ENCODE assay signal across 12 mouse cellular contexts in the genomic region with DNA sequence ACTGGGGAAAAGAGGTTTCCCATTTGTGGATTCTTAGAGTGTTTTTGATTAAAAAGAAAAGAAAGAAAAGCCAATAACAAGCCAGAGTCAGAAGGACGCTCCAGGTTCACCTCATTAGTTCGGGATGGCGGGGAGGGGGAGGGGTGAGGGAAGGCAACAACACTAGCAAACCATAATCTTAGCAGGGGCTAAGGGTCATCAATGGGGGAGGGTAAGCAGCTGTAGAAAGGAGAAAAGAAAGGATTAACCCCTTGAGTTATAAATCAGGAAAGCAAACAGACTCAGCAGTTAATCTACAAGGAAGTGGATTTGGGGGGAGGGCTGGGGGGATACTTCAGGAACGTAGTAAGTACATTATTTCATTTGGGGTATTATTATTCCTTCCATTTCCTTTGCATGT. TPM values are rescaled to one million over a fixed set of nuclear protein-coding genes. Genes with fewer than 3 reads are reported as not detected.
DNase-seq lines count a peak whose midpoint lies in the region; ATAC-seq and TF ChIP-seq lines count a peak whose summit lies in the region.
"Had no signal": no experiment of that assay in that cellular context is flagged by ENCODE, and none has a peak within 500 bp of the region (broad histone marks: within the 10 kb centered on the region; RNA-seq: fewer than 3 reads in every experiment).

No protein-coding gene starts in this region.

- no peaks in the 10 kb centered on the region for H3K79me2 ChIP-seq in myocyte (ENCODE audit: control insufficient read depth, insufficient read depth)

- H3K27ac ChIP-seq in forebrain, embryonic 10.5 days: 0 out of 2 replicates have a peak overlapping the region, but pooled peaks have one; percentile 31
- H3K27ac ChIP-seq in forebrain, embryonic 13.5 days: no peak overlapping the region
- no peak overlapping the region for H3K27ac ChIP-seq in left cerebral cortex, adult 2 months
- no peak overlapping the region for H3K27ac ChIP-seq in embryonic facial prominence, embryonic 14.5 days (replicated peaks; ENCODE audit: low read depth, low read length)

- H3K4me1 ChIP-seq in forebrain, embryonic 10.5 days: peaks cover 19% of the 10 kb centered on the region
- no peaks in the 10 kb centered on the region for H3K4me1 ChIP-seq in forebrain, embryonic 13.5 days
- H3K4me1 ChIP-seq in embryonic facial prominence, embryonic 14.5 days (ENCODE audit: control insufficient read depth, insufficient read depth, low read length): no peaks in the 10 kb centered on the region

- H3K9me3 ChIP-seq in forebrain, embryonic 10.5 days: no peaks in the 10 kb centered on the region
- H3K9me3 ChIP-seq in forebrain, embryonic 13.5 days (replicated peaks): no peaks in the 10 kb centered on the region
- no peaks in the 10 kb centered on the region for H3K9me3 ChIP-seq in embryonic facial prominence, embryonic 14.5 days (ENCODE audit: control insufficient read depth, low read length)

- DNase-seq in forebrain, embryonic 10.5 days (ENCODE audit: extremely low spot score, low spot score): no peak
- no peak for DNase-seq in left cerebral cortex, adult 2 months (ENCODE audit: extremely low spot score in 1 of 2, low spot score in 2 of 2)
- no peak for DNase-seq in left cerebral cortex, postnatal 25 days (ENCODE audit: low spot score in 2 of 2)
- no peak for DNase-seq in embryonic facial prominence, embryonic 14.5 days (ENCODE audit: low spot score)
- DNase-seq in left cerebral cortex, adult 11 months (ENCODE audit: low spot score): no peak
- DNase-seq in thymus, postnatal 4 days: no peak
- DNase-seq: right cerebral cortex, postnatal 14 days had no signal

- no peak for TF ChIP-seq CTCF in left cerebral cortex, adult 2 months (IDR thresholded peaks at IDR 0.05)

- peaks cover 35% of the 10 kb centered on the region for H3K27me3 ChIP-seq in forebrain, embryonic 10.5 days (ENCODE audit: poor library complexity, severe bottlenecking)
- peaks cover 12% of the 10 kb centered on the region; the same call in 1 of the 2 replicates for H3K27me3 ChIP-seq in forebrain, embryonic 13.5 days
- H3K27me3 ChIP-seq in embryonic facial prominence, embryonic 14.5 days (replicated peaks; ENCODE audit: control insufficient read depth, insufficient read depth, low read length): 0 out of 2 replicates have a peak, but pooled peaks cover 4% of the 10 kb centered on the region
- H3K27me3 ChIP-seq in myocyte (ENCODE audit: control insufficient read depth, insufficient read depth, insufficient read length): peaks cover 25% of the 10 kb centered on the region

- TF ChIP-seq POLR2A in myocyte (IDR thresholded peaks at IDR 0.05; ENCODE audit: insufficient read length, low read depth): no peak

- peak overlapping the region; percentile 27 for H3K4me3 ChIP-seq in forebrain, embryonic 10.5 days
- no peak overlapping the region for H3K4me3 ChIP-seq in forebrain, embryonic 13.5 days
- peak overlapping the region; percentile 41; the same call in 1 of the 2 replicates for H3K4me3 ChIP-seq in left cerebral cortex, adult 2 months
- no peak overlapping the region for H3K4me3 ChIP-seq in embryonic facial prominence, embryonic 14.5 days (ENCODE audit: low read depth, low read length)
- H3K4me3 ChIP-seq in myocyte: no peak overlapping the region

- no peak overlapping the region for H3ac ChIP-seq in myocyte (ENCODE audit: control insufficient read depth, insufficient read length)

- H3K4me2 ChIP-seq in forebrain, embryonic 13.5 days: no peak overlapping the region
- H3K4me2 ChIP-seq in embryonic facial prominence, embryonic 14.5 days (ENCODE audit: low read depth, low read length): peak overlapping the region; percentile 38; the same call in 1 of the 2 replicates
- H3K4me2 ChIP-seq in myocyte (ENCODE audit: low read depth): peak overlapping the region; percentile 3

- intact Hi-C loops in left cerebral cortex, adult 2 months (cut with DNase I): no loop called here
- intact Hi-C loops in left cerebral cortex, postnatal 25 days (cut with DNase I): no loop called here

- no peaks in the 10 kb centered on the region for H3K36me3 ChIP-seq in forebrain, embryonic 10.5 days (replicated peaks)
- no peaks in the 10 kb centered on the region for H3K36me3 ChIP-seq in forebrain, embryonic 13.5 days (ENCODE audit: poor library complexity, severe bottlenecking)
- H3K36me3 ChIP-seq in embryonic facial prominence, embryonic 14.5 days (ENCODE audit: control insufficient read depth, insufficient read depth, low read length): no peaks in the 10 kb centered on the region
- no peaks in the 10 kb centered on the region for H3K36me3 ChIP-seq in myocyte (ENCODE audit: control insufficient read depth, insufficient read depth)

- H3K9ac ChIP-seq in forebrain, embryonic 13.5 days: no peak overlapping the region
- no peak overlapping the region for H3K9ac ChIP-seq in embryonic facial prominence, embryonic 14.5 days (ENCODE audit: low read depth, low read length)

- ATAC-seq in forebrain, embryonic 13.5 days: no peak
- no peak for ATAC-seq in embryonic facial prominence, embryonic 14.5 days (ENCODE audit: low read depth)
- ATAC-seq: Patski had no signal

- 2% methylated on average over 4 of the region's 4 CpGs for WGBS in forebrain, embryonic 10.5 days
- WGBS in forebrain, embryonic 13.5 days: 2% methylated on average over 4 of the region's 4 CpGs
- 2% methylated on average over 4 of the region's 4 CpGs for WGBS in embryonic facial prominence, embryonic 14.5 days

TF ChIP-seq in myocyte, 11 proteins besides CTCF, POLR2A, EP300 and RAD21:
- TF ChIP-seq SRF (IDR thresholded peaks at IDR 0.05; ENCODE audit: control insufficient read depth, insufficient read length, low read depth) (no peak), CEBPB (IDR thresholded peaks at IDR 0.05; ENCODE audit: insufficient read depth, poor library complexity, severe bottlenecking) (no peak)
TF ChIP-seq in myocyte: peak in this region for 0.

RNA-seq across cellular contexts. Expression of a gene that starts 0.8 kb away (rescaled TPM):
- not detected in 2 replicates for polyA plus RNA-seq in forebrain, embryonic 10.5 days (2016; fragmentation: Nextera tagmentation; extraction: Ambion mirVana)
- 0.48 TPM in 1 of 2 replicates, not detected in the other for polyA plus RNA-seq in forebrain, embryonic 13.5 days (2015; fragmentation: Nextera tagmentation; extraction: Ambion mirVana)
- total RNA-seq in left cerebral cortex, adult 2 months (2021): not detected
- total RNA-seq in left cerebral cortex, postnatal 25 days (2021): under 1 TPM in 1 of 2 experiments, not detected in 1; 0.66 TPM
- not detected in 2 replicates for polyA plus RNA-seq in embryonic facial prominence, embryonic 14.5 days (2014; fragmentation: Nextera tagmentation; extraction: Ambion mirVana)
- not detected for polyA plus RNA-seq in myocyte (2012; fragmentation: generic; extraction: Trizol)
- total RNA-seq: hematopoietic stem cell, adult 5-6 weeks; midbrain, postnatal 0 days had no signal
- polyA plus RNA-seq: Patski had no signal

RNA-seq across cellular contexts. Expression of a gene that starts 7.5 kb away (rescaled TPM):
- polyA plus RNA-seq in forebrain, embryonic 10.5 days (2016; fragmentation: Nextera tagmentation; extraction: Ambion mirVana): 0.74 and 0.94 TPM in 2 replicates
- 1.6 and 1.7 TPM in 2 replicates for polyA plus RNA-seq in forebrain, embryonic 13.5 days (2015; fragmentation: Nextera tagmentation; extraction: Ambion mirVana)
- under 1 TPM; 0.61 to 0.75 TPM for total RNA-seq in left cerebral cortex, adult 2 months (2021)
- total RNA-seq in left cerebral cortex, postnatal 25 days (2021): 1 to 10 TPM; 1.6 to 1.7 TPM
- polyA plus RNA-seq in embryonic facial prominence, embryonic 14.5 days (2014; fragmentation: Nextera tagmentation; extraction: Ambion mirVana): 0.21 and 0.22 TPM in 2 replicates
- 0.07 TPM for polyA plus RNA-seq in myocyte (2012; fragmentation: generic; extraction: Trizol)
- total RNA-seq: hematopoietic stem cell, adult 5-6 weeks had no signal

RNA-seq across cellular contexts. Expression of a gene that starts 19.1 kb away (rescaled TPM):
- 78.5 and 81.0 TPM in 2 replicates for polyA plus RNA-seq in forebrain, embryonic 10.5 days (2016; fragmentation: Nextera tagmentation; extraction: Ambion mirVana)
- polyA plus RNA-seq in forebrain, embryonic 13.5 days (2015; fragmentation: Nextera tagmentation; extraction: Ambion mirVana): 215 and 228 TPM in 2 replicates
- total RNA-seq in left cerebral cortex, adult 2 months (2021): 10 to 100 TPM; 16.7 to 17.8 TPM
- 10 to 100 TPM; 14.5 to 17.6 TPM for total RNA-seq in left cerebral cortex, postnatal 25 days (2021)
- 45.5 and 64.8 TPM in 2 replicates for polyA plus RNA-seq in embryonic facial prominence, embryonic 14.5 days (2014; fragmentation: Nextera tagmentation; extraction: Ambion mirVana)
- 14.2 TPM for polyA plus RNA-seq in myocyte (2012; fragmentation: generic; extraction: Trizol)

RNA-seq across cellular contexts. Expression of a gene that starts 23.5 kb away (rescaled TPM):
- 9.9 and 11.0 TPM in 2 replicates for polyA plus RNA-seq in forebrain, embryonic 10.5 days (2016; fragmentation: Nextera tagmentation; extraction: Ambion mirVana)
- polyA plus RNA-seq in forebrain, embryonic 13.5 days (2015; fragmentation: Nextera tagmentation; extraction: Ambion mirVana): 6.0 and 6.9 TPM in 2 replicates
- 1 to 10 TPM; 5.3 to 6.2 TPM for total RNA-seq in left cerebral cortex, adult 2 months (2021)
- total RNA-seq in left cerebral cortex, postnatal 25 days (2021): 1 to 10 TPM; 5.0 to 5.2 TPM
- 5.9 and 6.1 TPM in 2 replicates for polyA plus RNA-seq in embryonic facial prominence, embryonic 14.5 days (2014; fragmentation: Nextera tagmentation; extraction: Ambion mirVana)
- polyA plus RNA-seq in myocyte (2012; fragmentation: generic; extraction: Trizol): 6.1 TPM

RNA-seq across cellular contexts. Expression of a gene that starts 23.5 kb away (rescaled TPM):
- 89.0 and 98.1 TPM in 2 replicates for polyA plus RNA-seq in forebrain, embryonic 10.5 days (2016; fragmentation: Nextera tagmentation; extraction: Ambion mirVana)
- 92.3 and 95.3 TPM in 2 replicates for polyA plus RNA-seq in forebrain, embryonic 13.5 days (2015; fragmentation: Nextera tagmentation; extraction: Ambion mirVana)
- total RNA-seq in left cerebral cortex, adult 2 months (2021): 10 to 100 TPM; 30.6 to 31.6 TPM
- total RNA-seq in left cerebral cortex, postnatal 25 days (2021): 10 to 100 TPM; 29.8 to 34.5 TPM
- polyA plus RNA-seq in embryonic facial prominence, embryonic 14.5 days (2014; fragmentation: Nextera tagmentation; extraction: Ambion mirVana): 89.6 and 94.7 TPM in 2 replicates
- polyA plus RNA-seq in myocyte (2012; fragmentation: generic; extraction: Trizol): 58.6 TPM

Comparison
In these comparisons a context has a peak if more than half of its experiments do, and no peak if none do; other contexts are left out.
1. H3K4me3 ChIP-seq: peak in forebrain, embryonic 10.5 days (single experiment) and left cerebral cortex, adult 2 months (single experiment); none in forebrain, embryonic 13.5 days (single experiment), embryonic facial prominence, embryonic 14.5 days (single experiment) and myocyte (single experiment).